Mouse (Mus musculus) cerebellum, adult 8-10 months (tissue): ENCODE results near the gene Dact3.
A peak's percentile ranks its signal among the peaks of the same experiment; 100 is the strongest.

Experiments
- DNase-seq: peaks from one replicate; pipeline ENCODE4 v3.0.0; 2022

Dact3 gene

DNA sequence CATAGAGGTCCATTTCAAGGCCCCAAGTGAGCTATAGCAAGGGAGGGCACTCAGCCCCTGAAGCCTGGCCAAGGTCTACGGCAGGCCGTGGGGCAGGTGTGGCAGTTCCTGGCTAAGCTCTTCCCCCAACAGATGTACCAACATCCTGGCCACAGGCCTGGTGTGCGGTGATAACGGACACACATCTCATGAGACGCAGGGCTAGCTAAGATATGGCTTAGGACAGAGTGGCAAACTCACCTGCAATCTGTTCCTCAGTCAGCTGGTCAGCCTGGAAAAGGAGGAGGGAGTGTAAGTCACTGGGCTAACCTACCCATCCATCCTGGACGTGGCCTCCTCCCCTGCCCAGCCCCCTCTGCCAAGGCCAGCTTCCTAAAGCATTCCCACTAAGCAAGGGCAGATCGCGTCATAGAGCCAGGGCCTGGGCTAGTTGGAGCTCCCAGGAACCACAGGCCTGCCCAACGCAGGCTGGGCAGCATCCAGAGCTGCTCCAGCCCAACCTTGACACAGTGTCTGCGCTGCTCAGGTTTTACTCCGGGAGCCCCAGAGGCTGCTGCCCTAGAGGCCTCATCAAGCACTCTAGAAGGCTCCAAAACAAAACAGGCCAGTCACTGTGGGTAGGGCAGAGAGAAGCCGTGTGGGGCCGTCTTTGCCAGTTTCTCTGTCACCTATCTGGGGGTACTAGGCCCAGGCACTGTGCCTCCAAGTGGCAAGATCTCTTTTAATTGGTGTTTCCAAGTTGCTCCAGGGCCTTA is 44.5 kb downstream of the Dact3 start:
- peak; percentile 47 for DNase-seq

DNA sequence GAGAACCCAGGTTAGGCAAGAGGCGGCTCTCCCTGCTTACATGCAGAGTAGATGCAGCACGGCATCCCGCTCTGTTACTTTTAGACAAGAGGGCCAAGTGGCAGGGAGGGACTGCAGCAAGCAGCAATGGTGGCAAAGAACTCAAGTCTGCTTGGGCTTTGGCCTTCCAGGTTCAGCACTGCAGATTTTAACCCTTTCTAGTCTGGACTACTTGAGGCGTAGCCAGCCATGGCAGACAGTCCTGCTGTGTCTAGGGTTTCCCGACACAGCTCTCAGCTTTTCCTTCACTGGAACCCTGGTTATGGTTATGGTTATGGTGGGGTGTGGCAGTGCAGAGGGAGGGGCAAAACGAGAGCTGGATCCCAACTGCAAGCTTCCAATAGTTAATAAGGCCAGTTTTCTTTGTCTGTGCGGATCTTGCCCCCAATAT is 45.0 kb downstream of the Dact3 start:
- DNase-seq, result no peak

DNA sequence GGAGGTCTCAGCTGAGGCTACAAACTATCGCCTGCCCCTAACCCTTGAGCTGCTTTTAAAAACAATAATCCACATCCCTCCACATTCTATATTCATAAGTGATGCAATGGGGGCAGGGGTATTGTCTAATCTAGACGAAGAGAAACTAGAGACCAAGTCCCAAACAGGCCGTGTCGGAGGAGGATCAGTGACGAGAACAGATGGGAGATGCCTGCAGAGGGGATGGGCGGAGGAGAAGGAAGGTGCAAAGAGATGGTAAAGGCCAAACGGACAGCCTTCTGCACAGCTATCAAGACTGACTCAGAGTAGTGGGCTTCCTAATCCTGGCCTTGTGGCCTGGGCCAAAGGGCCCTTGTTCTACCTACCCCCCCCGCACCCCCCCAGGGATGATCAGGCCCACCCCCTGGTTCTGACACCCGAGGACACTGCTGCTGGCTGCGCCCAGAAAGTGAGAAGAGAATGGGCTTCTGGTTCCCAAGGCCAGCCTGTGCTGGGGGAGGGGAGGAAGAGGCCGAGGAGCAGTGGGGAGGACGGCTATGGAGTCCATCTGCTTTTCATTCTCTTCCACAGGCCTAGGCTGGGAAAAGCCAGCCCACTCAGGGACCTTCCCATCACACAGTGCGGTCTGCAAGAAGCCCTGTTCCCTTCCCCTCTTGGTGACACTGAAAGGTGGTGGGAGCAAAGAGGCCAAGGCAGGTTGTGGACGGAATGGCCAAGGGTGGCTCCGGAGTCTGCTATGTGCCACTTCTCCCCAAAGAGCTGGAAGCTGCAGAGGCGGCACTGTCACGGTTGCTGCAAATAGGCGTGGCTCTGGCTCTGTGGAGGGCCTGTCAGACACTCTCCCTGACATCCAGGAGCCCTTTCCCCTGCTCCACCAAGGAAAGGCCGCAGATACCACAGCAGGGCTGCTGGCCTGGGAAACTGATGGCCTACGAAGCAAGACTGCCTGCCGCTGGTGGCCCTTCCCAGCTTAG is 46.0 kb downstream of the Dact3 start:
- DNase-seq, result peak; percentile 50

DNA sequence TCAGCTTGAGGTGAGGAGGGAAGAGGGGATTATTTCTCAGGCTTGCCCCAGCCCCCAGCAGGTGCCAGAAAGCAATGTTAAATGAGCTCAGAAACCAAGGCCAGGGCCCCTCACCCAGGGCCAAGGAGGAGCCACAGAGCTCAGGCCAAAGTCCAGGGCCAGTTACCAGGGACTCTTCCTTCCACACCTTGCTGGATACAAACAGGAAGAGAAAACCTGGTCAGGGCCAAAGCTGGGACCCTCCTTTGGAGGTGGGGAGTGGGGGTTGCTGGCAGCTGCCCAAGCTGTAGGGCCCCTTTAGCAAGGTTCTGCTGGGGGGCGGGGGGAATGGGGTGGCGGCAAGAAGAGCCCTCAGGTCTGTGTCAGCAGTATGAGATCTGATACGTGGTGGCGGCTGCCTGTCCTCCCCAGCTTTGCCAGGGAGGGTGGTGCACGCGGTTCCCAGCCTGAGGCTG is 46.8 kb downstream of the Dact3 start:
- DNase-seq, result peak; percentile 57

DNA sequence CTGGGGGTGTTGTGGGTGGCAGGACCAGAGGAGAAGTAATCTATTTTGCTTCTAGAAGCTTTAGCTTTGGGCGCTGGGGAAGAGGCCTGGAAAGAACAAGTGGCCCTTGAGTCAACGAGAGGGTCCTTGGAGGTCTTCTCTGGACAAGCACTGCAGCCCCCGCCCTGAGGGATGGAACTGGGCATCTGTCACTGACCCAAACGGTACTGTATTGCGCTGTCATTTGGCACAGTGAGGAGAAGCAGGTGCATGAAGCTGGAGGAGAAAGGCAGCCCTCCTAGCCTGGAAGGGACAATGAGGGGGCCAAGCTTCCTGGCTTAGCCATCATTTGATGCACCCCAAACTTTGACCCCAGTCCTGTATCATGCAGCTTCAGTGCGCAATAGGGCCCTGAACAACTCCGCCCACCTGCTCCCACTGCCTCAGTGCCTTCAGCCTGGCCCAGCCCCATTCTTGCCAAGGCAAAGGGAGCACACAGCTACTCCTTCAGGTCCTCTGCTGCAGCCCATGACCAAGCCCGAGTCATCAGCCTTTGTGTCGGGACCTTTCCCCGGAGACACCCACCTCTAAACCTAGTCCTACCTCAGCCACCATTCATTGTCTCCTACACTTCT is 47.4 kb downstream of the Dact3 start:
- DNase-seq, result peak; percentile 61

DNA sequence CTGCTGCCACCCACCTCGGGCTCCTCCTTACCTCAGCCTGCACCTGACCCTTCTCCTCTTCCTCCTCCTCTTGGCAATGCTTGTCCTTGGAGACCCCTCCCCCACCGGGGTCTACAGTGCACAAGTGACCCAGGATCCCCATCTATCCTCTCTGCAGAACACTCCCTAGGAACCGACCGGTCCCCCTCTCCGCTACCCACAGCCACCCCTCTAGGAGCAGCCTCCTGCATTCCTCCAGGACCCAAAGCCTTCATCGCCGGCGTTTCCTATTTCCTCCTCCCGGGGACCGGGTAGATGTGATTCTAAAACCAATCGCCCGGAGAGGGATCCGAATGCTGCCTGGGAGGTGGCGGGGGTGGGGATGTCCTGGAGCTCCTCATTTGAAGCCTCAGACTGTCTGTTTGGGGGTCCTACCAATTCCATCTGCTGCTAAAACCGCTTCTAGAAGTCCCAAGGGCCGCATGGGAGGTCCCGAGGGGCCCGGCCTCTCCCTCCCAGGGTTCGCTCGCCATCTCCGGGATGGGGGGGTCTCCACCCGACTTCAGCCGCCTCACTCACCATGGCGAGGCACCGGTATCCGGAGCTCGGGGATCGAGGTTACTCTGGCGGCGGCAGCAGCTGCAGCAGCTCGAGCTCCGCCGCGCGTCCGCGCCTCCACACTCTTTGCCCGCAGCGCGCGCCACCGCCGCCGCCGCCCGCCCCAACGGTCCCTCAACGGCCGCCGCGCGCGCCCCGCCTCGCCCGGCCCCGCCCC is 48.3 kb downstream of the Dact3 start:
- DNase-seq, result peak; percentile 69

DNA sequence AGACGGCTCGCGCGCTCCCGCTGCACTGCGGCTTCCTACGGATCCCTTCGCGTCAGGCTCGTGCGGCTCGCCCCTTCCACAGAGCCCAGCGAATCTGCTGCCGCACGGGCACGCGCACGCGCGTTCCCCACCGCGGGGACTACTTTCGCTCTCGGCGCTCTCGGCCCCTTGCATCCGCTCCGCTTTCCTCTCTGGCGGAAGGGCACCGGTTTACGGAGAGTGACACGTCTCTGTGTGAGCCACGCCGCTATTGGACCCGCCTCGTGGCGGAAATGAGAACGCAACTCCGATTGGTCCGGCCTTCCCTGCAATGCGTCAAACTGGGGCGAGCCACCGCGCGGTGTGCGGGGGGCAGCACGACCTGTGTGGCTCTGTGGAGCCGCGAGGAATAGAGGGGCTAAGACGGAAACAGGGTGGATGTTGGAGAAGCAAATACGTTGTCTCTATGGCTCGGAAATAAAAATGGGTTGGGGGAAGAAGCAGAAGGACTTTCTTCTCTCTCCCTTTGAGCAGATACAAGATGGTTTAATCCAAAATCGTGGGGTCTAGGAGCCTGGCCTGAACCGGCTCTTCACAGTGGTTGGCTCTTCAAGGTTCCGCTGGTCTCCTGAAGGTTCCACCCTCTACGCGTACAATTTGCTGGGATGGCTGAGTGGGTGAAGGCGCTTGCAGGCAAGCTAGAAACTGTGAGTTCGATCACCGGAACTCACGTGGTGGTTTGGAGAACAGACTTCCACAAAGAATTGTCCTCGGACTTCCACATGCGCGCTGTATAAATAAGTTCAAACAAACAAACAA is 49.1 kb downstream of the Dact3 start, which contains the start of gene Calm3:
TSS of gene Calm3 (minus strand) at position 78 of the 798 bp plus-strand sequence.
- peak; percentile 100 for DNase-seq

DNA sequence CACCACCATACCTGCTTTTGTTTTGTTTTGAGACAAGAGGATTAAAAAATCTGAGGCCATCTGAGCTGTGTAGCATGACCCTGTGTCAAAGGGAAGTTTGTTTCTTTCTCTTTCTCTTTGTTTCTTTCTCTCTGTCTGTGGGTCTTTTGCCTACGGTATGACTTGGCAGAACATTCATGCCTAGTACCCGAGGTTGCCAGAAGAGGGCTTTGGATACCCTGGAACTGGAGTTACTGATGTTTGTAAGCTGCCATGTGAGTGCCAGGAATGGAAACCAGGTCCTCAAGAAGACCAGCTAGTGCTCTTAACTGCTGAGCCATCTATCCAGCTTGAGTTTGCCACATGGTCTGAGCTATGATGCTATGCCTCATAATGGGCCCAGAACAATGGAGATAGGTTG is 53.2 kb downstream of the Dact3 start:
- no peak for DNase-seq

DNA sequence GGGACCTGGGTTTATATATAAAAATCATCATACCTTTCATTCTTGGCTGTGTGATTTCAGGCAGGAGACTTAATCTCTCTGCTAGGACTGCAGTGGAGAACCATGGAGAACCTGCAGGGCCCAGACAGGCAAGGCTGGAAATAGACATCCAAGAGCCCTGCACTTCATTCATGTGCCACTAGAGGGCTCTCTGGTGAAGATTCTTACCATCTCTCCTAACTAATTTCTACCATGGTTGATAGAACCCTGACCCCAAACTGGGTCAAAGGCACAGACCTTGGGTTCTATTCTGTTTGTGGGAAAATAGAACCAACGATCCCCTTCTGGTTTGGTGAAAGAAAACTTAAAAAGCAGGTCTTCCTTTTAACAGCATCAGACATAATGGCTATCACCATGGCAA is 55.7 kb downstream of the Dact3 start:
- peak; percentile 82 for DNase-seq

DNA sequence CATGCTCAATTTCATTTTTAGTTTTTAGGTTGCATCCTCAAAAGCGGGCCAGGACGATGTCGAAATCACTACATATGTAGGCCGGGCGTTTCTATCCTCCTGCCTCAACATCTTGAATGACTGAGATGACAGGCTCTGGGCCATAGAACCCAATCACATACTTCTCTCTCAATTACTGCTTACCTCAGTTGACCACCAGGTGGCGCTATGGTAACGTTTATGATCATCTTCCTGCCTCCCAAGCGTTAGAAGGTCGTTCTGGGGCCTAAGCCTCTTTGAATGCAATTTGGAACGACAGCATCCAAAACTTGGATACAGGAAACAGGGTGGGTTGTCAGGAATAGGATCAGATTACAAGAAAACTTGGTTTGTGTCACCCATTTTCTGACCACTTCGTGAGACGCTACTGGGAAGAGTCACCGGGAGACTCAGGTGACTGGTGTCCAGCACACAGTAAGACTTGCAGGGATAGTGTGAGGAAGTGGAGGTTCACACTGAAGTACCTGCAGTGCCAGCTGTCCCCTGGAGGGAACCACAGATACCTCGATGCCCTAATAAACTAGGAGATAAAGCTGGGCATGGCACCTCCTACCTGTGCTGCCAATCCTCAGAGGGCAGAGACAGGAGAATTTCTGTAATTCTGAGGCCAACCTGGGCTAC is 57.0 kb downstream of the Dact3 start:
- peak; percentile 92 for DNase-seq

DNA sequence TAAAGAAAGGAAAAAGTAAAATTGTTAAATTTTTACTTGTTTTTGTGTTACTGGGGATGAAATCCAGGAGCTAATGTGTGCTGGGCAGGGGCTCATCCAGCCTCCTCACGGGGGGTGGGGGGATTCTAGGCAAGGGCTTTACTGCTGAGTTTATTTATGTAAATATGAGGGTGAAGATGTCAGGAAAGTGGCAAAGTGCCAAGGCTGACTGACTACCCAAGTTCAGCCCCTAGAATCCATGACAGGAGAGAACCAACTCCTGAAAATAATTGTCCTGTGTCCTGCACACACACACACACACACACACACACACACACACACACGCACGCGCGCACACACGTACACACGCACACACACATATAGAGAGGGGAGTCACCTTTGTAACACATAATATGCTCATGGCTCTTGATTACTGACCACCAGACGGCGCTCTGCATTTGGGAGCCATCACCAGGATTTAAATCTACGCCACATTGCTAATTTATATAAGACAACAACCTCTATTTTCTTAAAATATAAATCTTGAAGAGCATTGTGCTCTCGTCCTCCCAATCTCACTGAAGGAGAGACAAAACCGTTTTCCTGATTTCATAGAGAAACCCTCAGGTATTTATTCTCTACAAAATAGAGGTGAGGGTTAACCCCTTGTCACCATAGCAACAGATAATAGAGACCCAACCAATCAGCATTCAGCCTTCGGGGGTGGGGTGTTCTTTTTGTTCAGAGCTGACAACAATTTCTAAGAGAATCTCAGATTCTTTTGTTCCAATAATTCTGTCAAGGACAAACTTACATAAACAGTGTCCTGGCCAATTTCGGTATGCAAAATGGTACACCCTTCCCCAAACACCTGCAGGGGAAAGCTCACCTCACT is 57.8 kb downstream of the Dact3 start:
- DNase-seq, result peak; percentile 78
